Mouse (Mus musculus): ENCODE data around the gene Ccr5.
"Not testable (repeated sequence)": the region's sequence is repeated elsewhere in the genome, so short reads cannot be mapped to it uniquely, and the experiment has no call there.

The Ccr5 gene

GRCm38 (mm10) chr9:124121387-124122184 is at the start of gene Ccr5:
TSS of gene Ccr5 (plus strand) at chr9:124121543.
- in situ Hi-C loops (cut with MboI; ENCODE audit: low pct_unique_long_range_greater_than_20kb in 1 of 2, low sequenced_read_pairs in 2 of 2, unreplicated experiment in 1 of 2): no loop called here

GRCm38 (mm10) chr9:124079803-124080202 is 41.5 kb upstream of the Ccr5 start:
- in situ Hi-C loops (cut with MboI; ENCODE audit: low pct_unique_long_range_greater_than_20kb in 1 of 2, low sequenced_read_pairs in 2 of 2, unreplicated experiment in 1 of 2): no loop called here

GRCm38 (mm10) chr9:124080471-124080870 is 40.9 kb upstream of the Ccr5 start:
- in situ Hi-C loops (cut with MboI; ENCODE audit: low pct_unique_long_range_greater_than_20kb in 1 of 2, low sequenced_read_pairs in 2 of 2, unreplicated experiment in 1 of 2): not testable (repeated sequence)

- in situ Hi-C loops (cut with MboI; ENCODE audit: low pct_unique_long_range_greater_than_20kb in 1 of 2, low sequenced_read_pairs in 2 of 2, unreplicated experiment in 1 of 2): no loop called here
Measured at GRCm38 (mm10) chr9:124090441-124090840, 30.9 kb upstream of the Ccr5 start.

- in situ Hi-C loops (cut with MboI; ENCODE audit: low pct_unique_long_range_greater_than_20kb in 1 of 2, low sequenced_read_pairs in 2 of 2, unreplicated experiment in 1 of 2): no loop called here
Measured at GRCm38 (mm10) chr9:124099127-124099526, 22.2 kb upstream of the Ccr5 start.

- in situ Hi-C loops (cut with MboI; ENCODE audit: low pct_unique_long_range_greater_than_20kb in 1 of 2, low sequenced_read_pairs in 2 of 2, unreplicated experiment in 1 of 2): no loop called here
Measured at GRCm38 (mm10) chr9:124100357-124100756, 21.0 kb upstream of the Ccr5 start.

GRCm38 (mm10) chr9:124101723-124102122 is 19.6 kb upstream of the Ccr5 start, which contains the start of gene Ccr2:
TSS of gene Ccr2 (plus strand) at chr9:124101950.
- in situ Hi-C loops (cut with MboI; ENCODE audit: low pct_unique_long_range_greater_than_20kb in 1 of 2, low sequenced_read_pairs in 2 of 2, unreplicated experiment in 1 of 2): no loop called here

- in situ Hi-C loops (cut with MboI; ENCODE audit: low pct_unique_long_range_greater_than_20kb in 1 of 2, low sequenced_read_pairs in 2 of 2, unreplicated experiment in 1 of 2): no loop called here
Measured at GRCm38 (mm10) chr9:124103199-124103598, 18.1 kb upstream of the Ccr5 start.

- in situ Hi-C loops (cut with MboI; ENCODE audit: low pct_unique_long_range_greater_than_20kb in 1 of 2, low sequenced_read_pairs in 2 of 2, unreplicated experiment in 1 of 2): no loop called here
Measured at GRCm38 (mm10) chr9:124105196-124105595, 16.1 kb upstream of the Ccr5 start.

- in situ Hi-C loops (cut with MboI; ENCODE audit: low pct_unique_long_range_greater_than_20kb in 1 of 2, low sequenced_read_pairs in 2 of 2, unreplicated experiment in 1 of 2): no loop called here
Measured at GRCm38 (mm10) chr9:124107232-124107631, 14.1 kb upstream of the Ccr5 start.

- in situ Hi-C loops (cut with MboI; ENCODE audit: low pct_unique_long_range_greater_than_20kb in 1 of 2, low sequenced_read_pairs in 2 of 2, unreplicated experiment in 1 of 2): no loop called here
Measured at GRCm38 (mm10) chr9:124108356-124109127, 12.8 kb upstream of the Ccr5 start.

GRCm38 (mm10) chr9:124111997-124112396 is 9.3 kb upstream of the Ccr5 start:
- in situ Hi-C loops (cut with MboI; ENCODE audit: low pct_unique_long_range_greater_than_20kb in 1 of 2, low sequenced_read_pairs in 2 of 2, unreplicated experiment in 1 of 2): no loop called here

- in situ Hi-C loops (cut with MboI; ENCODE audit: low pct_unique_long_range_greater_than_20kb in 1 of 2, low sequenced_read_pairs in 2 of 2, unreplicated experiment in 1 of 2): no loop called here
Measured at GRCm38 (mm10) chr9:124112591-124113239, 8.6 kb upstream of the Ccr5 start.

- in situ Hi-C loops (cut with MboI; ENCODE audit: low pct_unique_long_range_greater_than_20kb in 1 of 2, low sequenced_read_pairs in 2 of 2, unreplicated experiment in 1 of 2): no loop called here
Measured at GRCm38 (mm10) chr9:124113777-124114176, 7.6 kb upstream of the Ccr5 start.

GRCm38 (mm10) chr9:124118489-124118888 is 2.9 kb upstream of the Ccr5 start:
- in situ Hi-C loops (cut with MboI; ENCODE audit: low pct_unique_long_range_greater_than_20kb in 1 of 2, low sequenced_read_pairs in 2 of 2, unreplicated experiment in 1 of 2): no loop called here

GRCm38 (mm10) chr9:124125576-124125975 is 4.2 kb downstream of the Ccr5 start:
- in situ Hi-C loops (cut with MboI; ENCODE audit: low pct_unique_long_range_greater_than_20kb in 1 of 2, low sequenced_read_pairs in 2 of 2, unreplicated experiment in 1 of 2): no loop called here

GRCm38 (mm10) chr9:124126373-124126772 is 5.0 kb downstream of the Ccr5 start:
- in situ Hi-C loops (cut with MboI; ENCODE audit: low pct_unique_long_range_greater_than_20kb in 1 of 2, low sequenced_read_pairs in 2 of 2, unreplicated experiment in 1 of 2): no loop called here

GRCm38 (mm10) chr9:124127412-124127811 is 6.1 kb downstream of the Ccr5 start:
- in situ Hi-C loops (cut with MboI; ENCODE audit: low pct_unique_long_range_greater_than_20kb in 1 of 2, low sequenced_read_pairs in 2 of 2, unreplicated experiment in 1 of 2): no loop called here

GRCm38 (mm10) chr9:124128379-124128778 is 7.0 kb downstream of the Ccr5 start:
- in situ Hi-C loops (cut with MboI; ENCODE audit: low pct_unique_long_range_greater_than_20kb in 1 of 2, low sequenced_read_pairs in 2 of 2, unreplicated experiment in 1 of 2): no loop called here

All from mouse embryonic stem cell (cell line).